Mouse (Mus musculus) adrenal gland, adult 18-20 months (tissue): ENCODE data around the gene Krt222. TPM values are rescaled to one million over a fixed set of nuclear protein-coding genes. Genes with fewer than 3 reads are reported as not detected.

Experiments
- total RNA-seq, 2 experiments: library from RNA; stranded (reverse); gene quantifications; 1 replicate in 1 of 2; 2 replicates in 1 of 2; pipeline ENCODE4 v1.2.3; 2021

Krt222 gene
- total RNA-seq, 2 experiments from 2014 or later = 1.3 to 1.7 TPM

Other genes with a start within 250 kb of the Krt222 start
- 1 to 10 TPM; 3.2 to 4.3 TPM for gene Top2a, start 219.9 kb downstream of the Krt222 start, total RNA-seq
- gene Igfbp4, start 202.8 kb downstream of the Krt222 start, total RNA-seq = 100 to 1,000 TPM in 1 of 2 experiments, 10 to 100 TPM in 1; 74.6 to 150 TPM
- gene Tns4, start 154.8 kb downstream of the Krt222 start, total RNA-seq = under 1 TPM; 0.43 to 0.67 TPM
- under 1 TPM in 1 of 2 experiments, not detected in 1; 0.38 TPM for gene Ccr7, start 89.0 kb downstream of the Krt222 start, total RNA-seq
- gene Smarce1, start 13.1 kb downstream of the Krt222 start, total RNA-seq = 10 to 100 TPM; 40.5 to 57.3 TPM
- gene Krt24, start 41.2 kb upstream of the Krt222 start, total RNA-seq = not detected
- not detected for gene Krt25, start 78.9 kb upstream of the Krt222 start, total RNA-seq
- not detected for gene Krt26, start 93.9 kb upstream of the Krt222 start, total RNA-seq
- gene Krt27, start 107.0 kb upstream of the Krt222 start, total RNA-seq = not detected
- not detected for gene Krt28, start 130.8 kb upstream of the Krt222 start, total RNA-seq
- 1 to 10 TPM; 3.4 to 5.9 TPM for gene Krt10, start 145.3 kb upstream of the Krt222 start, total RNA-seq
- gene Krt12, start 178.2 kb upstream of the Krt222 start, total RNA-seq = not detected
- gene Krt20, start 194.1 kb upstream of the Krt222 start, total RNA-seq = under 1 TPM in 1 of 2 experiments, not detected in 1; 0.16 TPM
- not detected for gene Krt23, start 249.1 kb upstream of the Krt222 start, total RNA-seq